Mouse (Mus musculus): Measurements from ENCODE around the gene Spata4.

DNA sequence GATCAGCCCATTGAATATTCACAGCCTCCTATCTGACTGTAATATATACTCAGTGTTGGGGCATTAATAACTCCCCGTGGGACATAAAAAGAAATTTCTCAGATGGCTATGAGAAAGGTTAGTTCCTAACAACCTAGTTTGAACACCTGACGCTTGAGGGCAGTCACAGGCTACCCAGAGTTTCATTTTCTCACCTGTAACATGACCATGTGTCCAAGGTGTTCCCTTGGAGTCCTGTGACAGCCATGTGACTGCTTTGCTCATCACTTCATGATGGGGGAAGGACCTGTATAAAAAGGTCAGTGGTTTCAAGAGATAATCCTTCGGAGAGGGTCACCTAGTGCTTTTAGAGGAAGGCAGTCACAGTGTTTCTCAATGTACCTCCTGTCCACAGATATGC lies 19.1 kb upstream of the Spata4 start:
- 0 out of 2 replicates have a peak, but pooled peaks have one; percentile 4 for TF ChIP-seq CTCF (IDR thresholded peaks at IDR 0.05; ENCODE audit: low read depth)
- no peak for TF ChIP-seq EP300 (IDR thresholded peaks at IDR 0.05; ENCODE audit: low read depth)

Data from heart, postnatal 0 days (tissue).